Mouse (Mus musculus) lung, postnatal 0 days (tissue): ENCODE measurements around the gene Rb1.

Source experiments
- CTCF ChIP-seq: IDR thresholded peaks from 2 replicates; pipeline ENCODE4 v1.5.1; 2016; ENCODE audit warnings: antibody characterized with exemption, mild to moderate bottlenecking
- EP300 ChIP-seq: IDR thresholded peaks from 2 replicates; pipeline ENCODE4 v1.6.1; 2016; ENCODE audit warnings: antibody characterized with exemption, mild to moderate bottlenecking, control low read depth

- TF ChIP-seq CTCF (no peak), EP300 (no peak)
Measured at GRCm38 (mm10) chr14:73326511-73326910, 889 bp upstream of the Rb1 start.
